Mouse (Mus musculus) midbrain, postnatal 0 days (tissue): ENCODE data around the gene Olfr606. TPM values are rescaled to one million over a fixed set of nuclear protein-coding genes. Genes with fewer than 3 reads are reported as not detected.

ENCODE experiments used
- ATAC-seq: fragments of 200-750 bp; cut with Nextera tagmentation; 2 replicates; pipeline ENCODE4 v1.8.0; 2017; ENCODE audit warnings: moderate number of reproducible peaks, mild to moderate bottlenecking, moderate TSS enrichment, moderate library complexity; ENCODE audit not compliant: low FRiP score
- DNase-seq: peaks from one replicate; pipeline ENCODE4 v3.0.0-alpha.2; 2015; ENCODE audit warnings: low spot score
- H3K27ac ChIP-seq: fragments of 300-500 bp; sonication (generic); 2 replicates; pipeline ENCODE4 v1.5.1; 2014; ENCODE audit warnings: low read depth, mild to moderate bottlenecking, low read length, mixed read lengths
- H3K27me3 ChIP-seq: fragments of 300-500 bp; sonication (generic); 2 replicates; pipeline ENCODE4 v1.6.1; 2014; ENCODE audit warnings: low read length, control low read depth, mixed read lengths; ENCODE audit not compliant: insufficient read depth
- H3K36me3 ChIP-seq: fragments of 300-500 bp; sonication (generic); 2 replicates; pipeline ENCODE4 v1.6.1; 2014; ENCODE audit warnings: low read length, control low read depth, mixed read lengths; ENCODE audit not compliant: insufficient read depth
- H3K4me1 ChIP-seq: fragments of 300-500 bp; sonication (generic); 2 replicates; pipeline ENCODE4 v1.6.1; 2014; ENCODE audit warnings: mild to moderate bottlenecking, control low read depth, antibody characterized with exemption, low read length, mixed read lengths; ENCODE audit not compliant: insufficient read depth
- H3K4me2 ChIP-seq: fragments of 300-500 bp; sonication (generic); 2 replicates; pipeline ENCODE4 v1.6.1; 2014; ENCODE audit warnings: low read depth, mild to moderate bottlenecking, low read length, mixed read lengths; ENCODE audit not compliant: poor library complexity, severe bottlenecking
- H3K4me3 ChIP-seq: fragments of 300-500 bp; sonication (generic); 2 replicates; pipeline ENCODE4 v1.5.1; 2014; ENCODE audit warnings: low read depth, mild to moderate bottlenecking, low read length, moderate library complexity
- H3K9ac ChIP-seq: fragments of 300-500 bp; sonication (generic); replicated peaks from 2 replicates; pipeline ENCODE4 v1.6.1; 2014; ENCODE audit warnings: mild to moderate bottlenecking, low read length, moderate library complexity, mixed read lengths; ENCODE audit not compliant: poor library complexity, severe bottlenecking
- H3K9me3 ChIP-seq: fragments of 300-500 bp; sonication (generic); 2 replicates; pipeline ENCODE4 v1.6.1; 2016; ENCODE audit warnings: low read length, control low read depth
- CTCF ChIP-seq: IDR thresholded peaks from 2 replicates; pipeline ENCODE4 v1.5.1; 2016; ENCODE audit warnings: antibody characterized with exemption, mild to moderate bottlenecking
- WGBS: fragments of 180-500 bp; shearing (Covaris S2); extraction: QIAGEN DNeasy Blood & Tissue Kit; methylation state at CpG from one replicate; pipeline ENCODE4 v1.1.7; 2014; 5-methylcytosine and 5-hydroxymethylcytosine counted together
- microRNA-seq: library from miRNA; unstranded; fragments of <30 nt; microRNA quantifications from one replicate; pipeline ENCODE4, GENCODE M21; 2016; ENCODE audit warnings: borderline number of aligned reads
- polyA plus RNA-seq: library from polyadenylated mRNA; unstranded; fragments of >200 nt; fragmentation: Nextera tagmentation; extraction: Ambion mirVana; gene quantifications from 2 replicates; pipeline ENCODE4 v1.2.1, GENCODE M21; 2015
- total RNA-seq: library from RNA; depleted of rRNA; stranded (reverse); fragments of >200 nt; gene quantifications from 2 replicates; pipeline ENCODE4 v1.2.3, GENCODE M21; 2014; rRNA removed

Olfr606 gene
- total and polyA plus RNA-seq, 2 experiments from 2014 or later, result not detected

- H3K36me3 ChIP-seq, result no peaks in the 10 kb centered on the region
- ATAC-seq (no peak), DNase-seq (no peak)
- WGBS, result 60% methylated on average over 1 of the region's 1 CpGs
- H3K9me3 ChIP-seq, result no peaks in the 10 kb centered on the region
- H3K4me1 ChIP-seq, result no peaks in the 10 kb centered on the region
- no peak within 1 kb of the TSS for H3K9ac ChIP-seq
- no peak for TF ChIP-seq CTCF
- H3K27me3 ChIP-seq, result no peaks in the 10 kb centered on the region
- H3K4me3 ChIP-seq, result no peak within 1 kb of the TSS
- H3K4me2 ChIP-seq, result no peak within 1 kb of the TSS
- no peak within 1 kb of the TSS for H3K27ac ChIP-seq
Observed at GRCm38 (mm10) chr7:103497962-103498361, 49.1 kb downstream of the Olfr606 start, which contains the start of gene Olfr609. Gene Olfr609 (minus strand): TSS chr7:103498062.

Small RNA genes within 50 kb of the gene (microRNA-seq; reads per million reads assigned to microRNA genes)
- not detected for gene Gm25774

Other genes starting within 250 kb of the Olfr606 start
- gene Olfr593, start 237.2 kb upstream of the Olfr606 start, total RNA-seq, result not detected in 2 replicates
- gene Olfr593, start 237.2 kb upstream of the Olfr606 start, polyA plus RNA-seq, result not detected in 2 replicates
- not detected in 2 replicates for gene Olfr594, start 232.1 kb upstream of the Olfr606 start, total RNA-seq
- gene Olfr594, start 232.1 kb upstream of the Olfr606 start, polyA plus RNA-seq, result not detected in 2 replicates
- gene Usp17ld, start 196.5 kb upstream of the Olfr606 start, total RNA-seq, result not detected in 2 replicates
- not detected in 2 replicates for gene Usp17ld, start 196.5 kb upstream of the Olfr606 start, polyA plus RNA-seq
- gene Olfr596, start 143.4 kb upstream of the Olfr606 start, total RNA-seq, result not detected in 2 replicates
- gene Olfr596, start 143.4 kb upstream of the Olfr606 start, polyA plus RNA-seq, result not detected in 2 replicates
- not detected in 2 replicates for gene Olfr597, start 132.7 kb upstream of the Olfr606 start, total RNA-seq
- not detected in 2 replicates for gene Olfr597, start 132.7 kb upstream of the Olfr606 start, polyA plus RNA-seq
- not detected in 2 replicates for gene Olfr598, start 125.5 kb upstream of the Olfr606 start, total RNA-seq
- gene Olfr598, start 125.5 kb upstream of the Olfr606 start, polyA plus RNA-seq, result not detected in 2 replicates
- gene Olfr599, start 113.1 kb upstream of the Olfr606 start, total RNA-seq, result not detected in 2 replicates
- gene Olfr599, start 113.1 kb upstream of the Olfr606 start, polyA plus RNA-seq, result not detected in 2 replicates
- not detected in 2 replicates for gene Olfr600, start 99.4 kb upstream of the Olfr606 start, total RNA-seq
- not detected in 2 replicates for gene Olfr600, start 99.4 kb upstream of the Olfr606 start, polyA plus RNA-seq
- gene Olfr601, start 86.4 kb upstream of the Olfr606 start, total RNA-seq, result not detected in 2 replicates
- not detected in 2 replicates for gene Olfr601, start 86.4 kb upstream of the Olfr606 start, polyA plus RNA-seq
- gene Olfr603, start 62.9 kb upstream of the Olfr606 start, total RNA-seq, result not detected in 2 replicates
- gene Olfr603, start 62.9 kb upstream of the Olfr606 start, polyA plus RNA-seq, result not detected in 2 replicates
- not detected in 2 replicates for gene Usp17lc, start 34.0 kb upstream of the Olfr606 start, total RNA-seq
- not detected in 2 replicates for gene Usp17lc, start 34.0 kb upstream of the Olfr606 start, polyA plus RNA-seq
- not detected in 2 replicates for gene Olfr605, start 3.6 kb upstream of the Olfr606 start, total RNA-seq
- not detected in 2 replicates for gene Olfr605, start 3.6 kb upstream of the Olfr606 start, polyA plus RNA-seq
- not detected in 2 replicates for gene Olfr607, start 15.1 kb downstream of the Olfr606 start, total RNA-seq
- not detected in 2 replicates for gene Olfr607, start 15.1 kb downstream of the Olfr606 start, polyA plus RNA-seq
- gene Olfr608, start 20.8 kb downstream of the Olfr606 start, total RNA-seq, result not detected in 2 replicates
- gene Olfr608, start 20.8 kb downstream of the Olfr606 start, polyA plus RNA-seq, result not detected in 2 replicates
- gene Olfr609, start 49.0 kb downstream of the Olfr606 start, total RNA-seq, result not detected in 2 replicates
- not detected in 2 replicates for gene Olfr609, start 49.0 kb downstream of the Olfr606 start, polyA plus RNA-seq
- not detected in 2 replicates for gene Olfr610, start 63.1 kb downstream of the Olfr606 start, total RNA-seq
- not detected in 2 replicates for gene Olfr610, start 63.1 kb downstream of the Olfr606 start, polyA plus RNA-seq
- not detected in 2 replicates for gene Olfr611, start 71.8 kb downstream of the Olfr606 start, total RNA-seq
- gene Olfr611, start 71.8 kb downstream of the Olfr606 start, polyA plus RNA-seq, result not detected in 2 replicates
- gene Olfr612, start 93.7 kb downstream of the Olfr606 start, total RNA-seq, result not detected in 2 replicates
- gene Olfr612, start 93.7 kb downstream of the Olfr606 start, polyA plus RNA-seq, result not detected in 2 replicates
- gene Olfr613, start 99.0 kb downstream of the Olfr606 start, total RNA-seq, result not detected in 2 replicates
- not detected in 2 replicates for gene Olfr613, start 99.0 kb downstream of the Olfr606 start, polyA plus RNA-seq
- gene Olfr615, start 107.0 kb downstream of the Olfr606 start, total RNA-seq, result not detected in 2 replicates
- not detected in 2 replicates for gene Olfr615, start 107.0 kb downstream of the Olfr606 start, polyA plus RNA-seq
- not detected in 2 replicates for gene Olfr616, start 120.1 kb downstream of the Olfr606 start, total RNA-seq
- gene Olfr616, start 120.1 kb downstream of the Olfr606 start, polyA plus RNA-seq, result not detected in 2 replicates
- gene Olfr617, start 124.0 kb downstream of the Olfr606 start, total RNA-seq, result not detected in 2 replicates
- not detected in 2 replicates for gene Olfr617, start 124.0 kb downstream of the Olfr606 start, polyA plus RNA-seq
- gene Olfr618, start 141.1 kb downstream of the Olfr606 start, total RNA-seq, result not detected in 2 replicates
- not detected in 2 replicates for gene Olfr618, start 141.1 kb downstream of the Olfr606 start, polyA plus RNA-seq
- gene Olfr619, start 151.5 kb downstream of the Olfr606 start, total RNA-seq, result not detected in 2 replicates
- gene Olfr619, start 151.5 kb downstream of the Olfr606 start, polyA plus RNA-seq, result not detected in 2 replicates
- gene Olfr620, start 163.5 kb downstream of the Olfr606 start, total RNA-seq, result not detected in 2 replicates
- not detected in 2 replicates for gene Olfr620, start 163.5 kb downstream of the Olfr606 start, polyA plus RNA-seq
- not detected in 2 replicates for gene Olfr622, start 193.7 kb downstream of the Olfr606 start, total RNA-seq
- not detected in 2 replicates for gene Olfr622, start 193.7 kb downstream of the Olfr606 start, polyA plus RNA-seq
- not detected in 2 replicates for gene Olfr623, start 214.7 kb downstream of the Olfr606 start, total RNA-seq
- gene Olfr623, start 214.7 kb downstream of the Olfr606 start, polyA plus RNA-seq, result not detected in 2 replicates
- not detected in 2 replicates for gene Olfr624, start 222.1 kb downstream of the Olfr606 start, total RNA-seq
- not detected in 2 replicates for gene Olfr624, start 222.1 kb downstream of the Olfr606 start, polyA plus RNA-seq
- gene Olfr625-ps1, start 233.7 kb downstream of the Olfr606 start, total RNA-seq, result not detected in 2 replicates
- gene Olfr625-ps1, start 233.7 kb downstream of the Olfr606 start, polyA plus RNA-seq, result not detected in 2 replicates